Mouse (Mus musculus): ENCODE measurements at regions not wholly inside any gene's neighbourhood (a gene's known extent, or its start where the extent isn't known, plus 50 kb on each side); places are given as distances from the start of the nearest gene placed in this dataset.
A peak's percentile ranks its signal among the peaks of the same experiment; 100 is the strongest.

- no peak for DNase-seq (ENCODE audit: low spot score in 2 of 2)
Measured at GRCm38 (mm10) chrX:143024325-143024971, 57.9 kb upstream of the Ammecr1 start.

GRCm38 (mm10) chrX:143030371-143031010, 64.0 kb upstream of the Ammecr1 start:
- DNase-seq (ENCODE audit: low spot score in 2 of 2): no peak

GRCm38 (mm10) chrX:143039878-143040277, 59.5 kb upstream of the Rtl9 start:
- DNase-seq (ENCODE audit: low spot score in 2 of 2): no peak

GRCm38 (mm10) chrX:143044296-143044695, 55.1 kb upstream of the Rtl9 start:
- no peak for DNase-seq (ENCODE audit: low spot score in 2 of 2)

- DNase-seq (ENCODE audit: low spot score in 2 of 2): peak in 1 of 2 experiments; percentile 39
Measured at GRCm38 (mm10) chrX:143046293-143046692, 53.1 kb upstream of the Rtl9 start.

Measured in urinary bladder, postnatal 4 days (tissue).